Mouse (Mus musculus): Measurements from ENCODE around the gene Pdxdc1.

DNA sequence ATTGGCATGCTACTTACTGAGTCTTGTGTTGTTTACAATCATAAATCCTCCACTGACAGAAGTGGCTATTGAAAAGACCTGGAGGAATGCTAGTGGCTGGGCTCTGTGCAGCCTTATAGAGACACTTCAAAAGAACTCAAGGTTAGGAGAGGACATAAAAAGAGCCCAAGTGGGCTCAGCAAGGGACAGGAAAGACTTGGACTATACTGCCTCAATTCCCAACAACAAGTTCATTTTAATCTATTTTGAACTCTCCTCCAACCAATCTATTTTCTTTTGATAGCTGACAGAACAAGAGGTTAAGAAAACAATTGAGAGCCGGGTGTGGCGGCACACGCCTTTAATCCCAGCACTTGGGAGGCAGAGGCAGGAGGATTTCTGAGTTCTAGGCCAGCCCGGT lies 49.0 kb downstream of the Pdxdc1 start:
- TF ChIP-seq CTCF (IDR thresholded peaks at IDR 0.05; ENCODE audit: low read depth, low read length) (no peak), POLR2A (IDR thresholded peaks at IDR 0.05; ENCODE audit: borderline replicate concordance, low read depth, low read length) (no peak)

Measured in bone marrow macrophage, adult 2 months (primary cell).